Mouse (Mus musculus) gastrocnemius, adult 2 months (tissue): ENCODE measurements around the gene Immt. TPM values are rescaled to one million over a fixed set of nuclear protein-coding genes. Genes with fewer than 3 reads are reported as not detected.
"Not testable (repeated sequence)": the region's sequence is repeated elsewhere in the genome, so short reads cannot be mapped to it uniquely, and the experiment has no call there.

Experiments used
- DNase-seq: peaks from one replicate; pipeline ENCODE4 v3.0.0; 2022
- H3K27ac ChIP-seq: fragments of 200-600 bp; 2 replicates; pipeline ENCODE4 v1.8.1; 2022; ENCODE audit warnings: mild to moderate bottlenecking
- H3K4me3 ChIP-seq: fragments of 200-600 bp; 2 replicates; pipeline ENCODE4 v1.8.1; 2022; ENCODE audit warnings: mild to moderate bottlenecking, moderate library complexity
- CTCF ChIP-seq: fragments of 200-600 bp; IDR thresholded peaks from 2 replicates; pipeline ENCODE4 v1.8.1; 2022; ENCODE audit warnings: antibody characterized with exemption, mild to moderate bottlenecking, moderate library complexity
- intact Hi-C: fragments of 180-260 bp; cut with DNase I; formaldehyde crosslinking; loops from one replicate; pipeline ENCODE4 v1.15.1; 2025
- total RNA-seq, 2 experiments: library from RNA; stranded (reverse); gene quantifications; 2 replicates each; pipeline ENCODE4 v1.2.3; 2021

The Immt gene
- total RNA-seq, 2 experiments from 2014 or later = 253 to 335 TPM

- DNase-seq = no peak
- Histone ChIP-seq H3K4me3 (no peak overlapping the region), H3K27ac (no peak overlapping the region)
- intact Hi-C loops = no loop called here
- no peak for TF ChIP-seq CTCF
Measured at GRCm38 (mm10) chr6:71871396-71871795, 40.3 kb downstream of the Immt start.

- intact Hi-C loops = no loop called here
- no peak for DNase-seq
- TF ChIP-seq CTCF = no peak
Measured at GRCm38 (mm10) chr6:71877965-71878760, 47.0 kb downstream of the Immt start.

DNA sequence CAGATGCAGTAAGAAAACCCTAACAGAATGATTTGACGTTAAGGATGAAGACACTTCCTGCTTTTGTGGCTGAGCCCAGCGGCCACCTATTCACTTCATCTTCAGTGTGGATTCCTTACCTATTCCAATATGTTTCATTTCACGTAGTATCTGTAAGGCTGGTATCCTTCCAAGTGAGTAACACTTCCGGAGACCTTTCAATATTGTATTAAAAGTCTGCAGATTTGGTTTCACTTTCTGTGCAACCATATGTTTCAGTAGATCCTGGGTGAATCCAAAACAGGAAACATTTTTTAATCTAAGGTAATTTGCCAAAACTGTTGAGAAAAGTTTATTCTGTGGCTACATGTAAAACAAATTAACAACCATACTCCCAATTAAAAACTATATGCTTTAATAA is 62.1 kb downstream of the Immt start:
- intact Hi-C loops = no loop called here
- no peak overlapping the region for H3K27ac ChIP-seq
- DNase-seq = no peak
- no peak overlapping the region for H3K4me3 ChIP-seq
- TF ChIP-seq CTCF = no peak

More at GRCm38 (mm10) chr6:71877965-71878760, 47.0 kb downstream of the Immt start:
- Histone ChIP-seq H3K27ac (peak overlapping the region; percentile 24; the same call in 1 of the 2 replicates), H3K4me3 (no peak overlapping the region)

DNA sequence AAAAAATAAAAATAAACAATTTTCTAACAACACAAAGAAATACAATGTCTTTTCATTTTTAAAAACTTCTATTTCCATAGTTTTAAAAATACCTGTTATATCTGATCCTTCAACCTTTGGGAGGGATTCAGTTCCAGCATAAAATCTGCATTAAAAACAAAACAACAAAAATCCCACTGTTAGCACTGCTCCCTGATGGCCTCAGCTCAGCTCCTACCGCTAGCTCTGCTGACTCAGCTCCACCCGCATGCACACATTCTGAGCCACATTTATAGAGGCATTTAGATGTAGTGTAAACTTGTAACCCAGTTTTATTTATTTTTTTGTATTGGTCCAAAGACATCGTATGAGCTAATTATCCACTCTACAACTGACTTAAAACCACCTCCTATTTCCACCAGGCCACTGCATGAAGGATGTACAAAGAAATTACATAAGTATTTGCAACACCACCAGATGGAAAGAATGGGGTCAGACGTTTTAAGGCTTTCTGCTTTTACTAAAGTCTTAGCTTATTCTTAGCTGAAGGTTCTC is 76.6 kb downstream of the Immt start:
- Histone ChIP-seq H3K27ac (peak overlapping the region; percentile 98), H3K4me3 (peak overlapping the region; percentile 96)
- DNase-seq = no peak
- intact Hi-C loops = no loop called here
- TF ChIP-seq CTCF = no peak

DNA sequence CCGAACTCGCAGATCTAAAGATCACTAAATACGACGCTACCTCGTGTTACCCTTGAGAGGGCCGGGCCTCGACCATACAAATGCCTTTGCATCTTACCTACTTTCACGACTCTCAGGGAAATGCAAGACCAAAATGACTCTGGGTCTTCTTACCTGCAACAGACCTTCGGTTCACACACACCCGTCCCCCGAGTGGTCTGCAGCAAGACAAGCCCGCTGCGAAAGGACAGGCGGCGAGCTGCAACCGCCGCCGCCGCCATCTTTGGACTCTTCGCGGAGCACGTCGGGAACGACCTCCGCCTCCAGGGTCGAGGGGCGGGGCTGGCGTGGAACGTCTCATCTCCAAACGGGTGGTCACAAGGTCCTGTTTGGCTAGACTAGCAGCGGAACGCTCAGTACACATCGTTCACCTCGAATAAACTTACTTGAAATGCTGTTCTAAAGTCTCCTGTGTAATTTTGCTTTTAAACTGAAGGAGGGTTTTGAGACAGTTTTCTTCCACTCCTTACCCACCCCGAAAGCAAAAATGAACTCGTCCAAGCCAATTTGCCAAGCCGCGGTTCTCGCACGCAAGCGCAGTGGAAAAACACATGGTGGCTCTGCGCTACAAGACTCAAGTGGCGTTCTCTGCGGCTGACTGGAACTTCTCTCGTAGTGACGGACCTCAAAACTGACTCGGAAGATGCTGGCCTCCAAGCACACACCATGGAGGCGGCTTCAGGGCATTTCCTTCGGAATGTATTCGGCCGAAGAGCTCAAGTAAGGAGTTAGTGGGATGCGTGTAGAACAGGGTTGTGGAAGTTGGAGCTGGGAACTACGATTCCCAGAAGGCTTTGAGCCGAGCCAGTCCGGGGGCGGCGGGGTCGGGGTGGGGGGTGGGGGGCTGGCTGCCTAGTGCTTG is 77.6 kb downstream of the Immt start, which contains the start of the genes Ptcd3 and Polr1a:
Gene Ptcd3, minus strand, starts transcription at position 270 of the 901 bp plus-strand sequence.
Gene Polr1a, plus strand, starts transcription at position 573 of the 901 bp plus-strand sequence.
- intact Hi-C loops = no loop called here
- TF ChIP-seq CTCF = no peak
- peak; percentile 95 for DNase-seq
- Histone ChIP-seq H3K27ac (peak within 1 kb of the TSS; percentile 98), H3K4me3 (peak within 1 kb of the TSS; percentile 96)

GRCm38 (mm10) chr6:71909384-71909783 is 78.3 kb downstream of the Immt start:
- peak overlapping the region; percentile 98 for H3K27ac ChIP-seq
- intact Hi-C loops = no loop called here

GRCm38 (mm10) chr6:71909840-71910239 is 78.7 kb downstream of the Immt start:
- no peak for DNase-seq
- TF ChIP-seq CTCF = peak; percentile 11; the same call in 1 of the 2 replicates
- H3K27ac ChIP-seq = peak overlapping the region; percentile 98
- peak overlapping the region; percentile 96 for H3K4me3 ChIP-seq
- intact Hi-C loops = no loop called here

More at GRCm38 (mm10) chr6:71909384-71909783, 78.3 kb downstream of the Immt start:
- H3K4me3 ChIP-seq = peak overlapping the region; percentile 96
- no peak for TF ChIP-seq CTCF
- no peak for DNase-seq

DNA sequence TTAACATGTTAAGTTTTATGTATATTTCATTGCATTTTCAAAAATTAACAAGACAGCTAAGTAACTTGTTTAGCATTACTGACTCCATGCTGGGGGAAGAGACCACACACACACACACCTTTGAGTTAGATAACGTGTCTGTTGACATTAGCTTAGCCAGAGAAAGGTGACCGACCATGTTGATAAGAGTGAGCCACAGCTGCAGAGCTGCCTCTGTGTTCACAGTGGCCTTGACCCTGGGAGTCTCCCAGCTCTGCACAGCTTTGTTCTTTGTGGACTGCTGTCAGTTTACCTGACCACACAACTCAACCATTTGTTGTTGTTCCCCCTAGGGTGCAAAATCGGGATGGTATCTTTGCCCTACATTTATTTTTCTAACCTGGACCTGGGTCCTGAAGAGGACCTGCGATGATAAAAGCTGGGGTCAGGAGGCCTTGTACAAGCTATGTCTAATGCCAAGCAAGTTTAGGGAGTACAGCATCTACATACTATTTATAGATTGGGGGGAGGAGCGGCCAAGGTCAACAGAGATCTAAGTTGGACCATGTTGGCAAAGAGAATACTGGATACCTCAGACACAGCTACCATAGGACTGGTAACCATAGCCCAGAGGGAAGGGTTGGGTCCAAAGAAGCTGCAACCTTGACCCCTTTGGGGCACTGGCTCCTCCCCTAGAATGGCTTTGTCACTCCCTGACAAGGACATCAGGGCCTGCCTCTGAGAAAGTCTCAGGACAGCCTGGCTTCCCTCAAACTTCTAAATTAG is 80.7 kb downstream of the Immt start:
- peak; percentile 29 for DNase-seq
- no peak for TF ChIP-seq CTCF
- intact Hi-C loops = no loop called here
- no peak overlapping the region for H3K4me3 ChIP-seq
- H3K27ac ChIP-seq = peak overlapping the region; percentile 73

DNA sequence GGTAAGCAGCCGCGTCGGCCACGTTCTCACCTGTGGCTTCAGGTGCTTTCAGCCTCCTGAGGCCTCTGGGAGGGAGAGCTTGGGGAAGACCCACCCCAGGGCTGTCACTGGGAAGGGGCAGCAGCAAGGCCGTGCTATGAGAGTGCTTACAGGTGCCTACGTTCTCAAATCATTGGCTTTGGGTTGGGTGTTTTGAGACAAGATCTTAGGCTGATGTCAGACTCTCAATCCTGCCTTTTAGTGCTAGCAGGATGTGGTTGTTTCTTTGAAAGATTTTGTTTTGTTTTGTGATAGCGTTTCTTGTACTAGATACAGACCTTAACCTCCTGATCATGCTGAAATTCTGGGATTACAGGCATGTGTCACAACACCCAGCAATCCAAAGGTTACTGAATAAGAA is 89.6 kb downstream of the Immt start:
- DNase-seq = no peak
- no peak overlapping the region for H3K4me3 ChIP-seq
- intact Hi-C loops = loop anchor here (10.0 kb wide), 1 partner anchor 404 kb away; no protein-coding TSS in a partner anchor
- no peak overlapping the region for H3K27ac ChIP-seq
- no peak for TF ChIP-seq CTCF

GRCm38 (mm10) chr6:71925233-71925632 is 94.1 kb downstream of the Immt start:
- intact Hi-C loops = loop anchor here (5.0 to 10.0 kb wide), 2 partner anchors 172 to 400 kb away; partner anchors contain the start of gene St3gal5
- H3K4me3 ChIP-seq, DNase-seq, H3K27ac ChIP-seq: not testable (repeated sequence)

Other genes with a start within 250 kb of the Immt start
- gene Kdm3a, start 198.3 kb upstream of the Immt start, total RNA-seq = 10 to 100 TPM; 11.8 to 12.1 TPM
- gene Reep1, start 123.8 kb upstream of the Immt start, total RNA-seq = 10 to 100 TPM; 52.8 to 59.4 TPM
- gene Mrpl35, start 4.4 kb upstream of the Immt start, total RNA-seq = 10 to 100 TPM; 41.0 to 43.0 TPM
- 10 to 100 TPM; 60.3 to 84.9 TPM for gene Ptcd3, start 77.4 kb downstream of the Immt start, total RNA-seq
- 10 to 100 TPM; 40.7 to 41.1 TPM for gene Polr1a, start 77.7 kb downstream of the Immt start, total RNA-seq